Mouse (Mus musculus): ENCODE measurements around the gene Prrx2.

DNA sequence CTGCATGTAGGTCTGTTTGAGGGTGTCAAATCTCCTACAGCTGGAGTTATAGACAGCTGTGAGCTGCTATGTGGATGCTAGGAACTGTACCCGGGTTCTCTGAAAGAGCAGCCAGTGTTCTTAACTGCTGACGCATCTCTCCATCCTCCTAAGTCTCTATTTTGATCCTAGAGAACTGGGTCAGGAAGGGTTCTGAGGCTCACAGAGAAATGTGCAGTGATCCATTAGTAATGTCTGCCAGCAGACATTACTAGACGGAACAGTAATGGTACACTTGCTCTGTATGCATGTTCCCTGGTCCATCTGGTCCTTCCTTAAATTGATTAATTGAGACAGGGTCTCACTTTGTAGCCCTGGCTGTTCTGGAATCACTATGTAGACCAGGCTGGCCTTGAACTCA lies 35.3 kb upstream of the Prrx2 start:
- TF ChIP-seq POLR2A (IDR thresholded peaks at IDR 0.05; ENCODE audit: low read depth, low read length) (no peak), CTCF (IDR thresholded peaks at IDR 0.05; ENCODE audit: extremely low read depth, insufficient read length, insufficient replicate concordance, low read depth, low read length) (no peak)

Measured in small intestine, adult 2 months (tissue).